Mouse (Mus musculus) megakaryocyte, adult 5-6 weeks (primary cell): ENCODE data around the gene Rnf31. TPM values are rescaled to one million over a fixed set of nuclear protein-coding genes. Genes with fewer than 3 reads are reported as not detected.

ENCODE experiments used
- ATAC-seq: 2 replicates; pipeline ENCODE4 v1.8.0; 2016; ENCODE audit warnings: mild to moderate bottlenecking, inconsistent platforms; ENCODE audit not compliant: poor library complexity, severe bottlenecking
- total RNA-seq, 2 experiments: library from RNA; stranded (forward) in 1 of 2; stranded (reverse) in 1 of 2; fragments of 153-499, 151-499 nt in 1 of 2; fragments of 221-1000, 200-1000 nt in 1 of 2; gene quantifications; 2 replicates each; pipeline versions ENCODE4 v1.2.3 to v1.2.4; 2015 to 2017

Gene Rnf31
- total RNA-seq, 2 experiments from 2014 or later, result 20.2 to 27.2 TPM

DNA sequence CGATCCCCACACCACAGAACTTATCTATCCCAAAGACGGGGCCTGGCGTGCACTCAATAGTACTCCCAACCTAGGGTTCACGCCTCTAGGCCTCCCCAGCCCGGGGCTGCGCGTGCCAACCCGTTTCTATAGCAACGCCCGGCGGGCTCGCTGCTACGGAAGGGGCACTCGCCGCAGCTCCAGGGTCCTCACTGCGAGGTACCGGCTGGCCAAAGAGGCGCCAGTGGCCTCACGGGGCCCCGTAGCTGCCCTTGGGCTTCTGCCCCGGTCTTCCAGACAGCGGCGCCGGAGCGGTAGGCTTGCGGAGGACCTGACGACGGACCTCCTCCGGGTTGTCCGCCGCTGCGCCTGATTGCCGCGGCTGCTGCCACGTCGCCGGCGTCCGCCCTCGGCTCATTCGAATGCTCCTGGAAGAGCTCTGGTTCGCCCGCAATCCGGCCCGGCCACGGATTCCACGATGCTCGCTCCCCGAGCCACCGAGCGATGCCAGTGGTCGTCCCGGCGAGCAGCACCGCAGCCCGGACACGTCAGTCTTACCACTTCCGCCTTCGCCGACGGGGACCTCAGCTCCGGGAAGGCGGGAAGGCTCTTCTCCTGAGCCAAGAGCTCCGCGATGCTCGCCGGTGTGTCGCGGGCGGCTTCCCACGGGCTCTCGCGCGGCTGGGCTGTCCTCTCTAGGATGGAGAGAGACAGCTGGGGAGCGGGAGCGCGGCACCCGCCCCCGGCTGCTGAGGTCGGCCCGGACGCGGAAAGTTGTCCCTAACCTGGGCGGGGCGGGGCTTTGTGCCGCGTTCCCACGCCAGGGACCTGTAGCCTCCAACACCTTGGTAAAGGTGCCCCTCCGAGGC is 51.8 kb downstream of the Rnf31 start, which contains the start of gene Tm9sf1:
TSS of gene Tm9sf1 (minus strand) at position 747 of the 848 bp plus-strand sequence.
- ATAC-seq, result peak; percentile 90

DNA sequence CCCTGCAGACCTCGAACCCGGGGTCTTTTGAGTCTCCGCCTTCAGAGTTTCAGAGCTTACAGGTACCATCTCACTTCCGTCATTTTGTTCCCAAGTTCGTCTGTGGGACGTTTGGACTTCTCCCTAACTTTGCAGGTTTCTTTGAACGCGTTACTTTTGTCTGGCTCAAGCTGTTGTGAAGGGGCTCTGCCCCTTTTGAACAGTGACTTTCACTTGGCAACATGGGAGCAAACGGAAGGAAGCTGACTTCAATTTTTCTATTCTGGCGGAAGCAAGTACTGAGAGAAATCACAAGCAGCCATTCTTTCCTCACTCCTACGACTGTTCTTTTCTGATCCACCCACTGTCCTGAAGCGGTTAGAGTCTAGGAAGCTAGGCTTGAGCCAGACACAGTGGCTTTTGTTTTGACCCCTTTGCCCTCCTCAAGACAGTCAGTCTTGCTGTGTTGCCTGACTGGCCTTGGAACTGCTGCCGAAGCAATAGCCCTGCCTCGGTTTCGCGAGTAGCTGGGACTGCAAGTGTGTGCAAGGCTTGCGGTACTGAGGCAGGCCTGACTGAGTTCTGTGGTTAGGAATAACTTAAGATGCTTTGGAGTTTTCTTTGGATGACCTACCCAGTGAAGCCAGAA is 52.9 kb downstream of the Rnf31 start:
- no peak for ATAC-seq

DNA sequence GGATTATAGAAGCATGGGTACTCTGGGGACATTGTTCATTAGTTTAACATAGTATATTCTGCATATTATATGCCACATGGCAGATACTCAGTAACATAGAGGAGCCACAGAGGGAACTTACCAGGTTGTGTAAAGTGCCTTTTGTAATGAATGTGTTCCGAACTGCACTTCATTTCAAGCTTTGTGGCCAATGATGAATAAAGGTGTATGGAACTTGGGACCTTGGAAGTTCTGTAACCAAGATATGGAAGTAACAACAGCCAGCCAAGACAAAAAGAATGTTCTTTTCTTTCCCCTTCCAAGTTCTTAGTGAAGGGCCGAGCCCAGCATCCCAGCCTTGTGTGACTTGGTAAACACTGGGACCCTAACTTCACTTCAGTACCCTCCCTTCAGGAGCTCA is 58.4 kb downstream of the Rnf31 start, which contains the start of gene Tssk4:
TSS of gene Tssk4 (plus strand) at position 301 of the 400 bp plus-strand sequence.
- no peak for ATAC-seq

DNA sequence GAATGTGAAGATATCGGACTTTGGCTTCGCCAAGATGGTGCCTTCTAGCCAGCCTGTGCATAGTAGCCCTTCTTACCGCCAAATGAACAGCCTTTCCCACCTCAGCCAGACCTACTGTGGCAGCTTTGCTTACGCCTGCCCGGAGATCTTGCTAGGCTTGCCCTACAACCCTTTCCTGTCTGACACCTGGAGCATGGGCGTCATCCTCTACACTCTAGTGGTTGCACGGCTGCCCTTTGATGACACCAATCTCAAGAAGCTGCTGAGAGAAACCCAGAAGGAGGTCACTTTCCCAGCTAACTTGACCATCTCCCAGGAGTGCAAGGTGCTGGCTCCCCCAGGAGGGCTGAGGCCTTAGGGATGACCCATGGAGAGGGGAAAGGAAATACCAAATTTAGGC is 60.0 kb downstream of the Rnf31 start:
- ATAC-seq, result no peak

Other genes starting within 250 kb of the Rnf31 start
Only the 30 nearest of the 31 such genes appear.
- 31.2 and 34.4 TPM in 2 replicates for gene Dhrs4, start 113.0 kb upstream of the Rnf31 start, total RNA-seq (2015)
- gene Dhrs4, start 113.0 kb upstream of the Rnf31 start, total RNA-seq (2017), result 43.1 and 47.6 TPM in 2 replicates
- gene Carmil3, start 101.1 kb upstream of the Rnf31 start, total RNA-seq (2015), result 0.16 and 1.5 TPM in 2 replicates
- gene Carmil3, start 101.1 kb upstream of the Rnf31 start, total RNA-seq (2017), result 0.15 TPM in 1 of 2 replicates, not detected in the other
- gene Cpne6, start 81.3 kb upstream of the Rnf31 start, total RNA-seq (2015), result not detected in 2 replicates
- gene Cpne6, start 81.3 kb upstream of the Rnf31 start, total RNA-seq (2017), result not detected in 2 replicates
- not detected in 2 replicates for gene Nrl, start 66.7 kb upstream of the Rnf31 start, total RNA-seq (2015)
- gene Nrl, start 66.7 kb upstream of the Rnf31 start, total RNA-seq (2017), result not detected in 2 replicates
- gene Pck2, start 51.4 kb upstream of the Rnf31 start, total RNA-seq (2015), result 11.7 and 16.0 TPM in 2 replicates
- gene Pck2, start 51.4 kb upstream of the Rnf31 start, total RNA-seq (2017), result 26.3 and 30.3 TPM in 2 replicates
- gene Dcaf11, start 31.7 kb upstream of the Rnf31 start, total RNA-seq (2015), result 41.6 and 47.3 TPM in 2 replicates
- gene Dcaf11, start 31.7 kb upstream of the Rnf31 start, total RNA-seq (2017), result 43.5 and 107 TPM in 2 replicates
- gene A730061H03Rik, start 31.3 kb upstream of the Rnf31 start, total RNA-seq (2015), result 2.1 and 4.1 TPM in 2 replicates
- gene A730061H03Rik, start 31.3 kb upstream of the Rnf31 start, total RNA-seq (2017), result 2.6 and 9.3 TPM in 2 replicates
- gene Fitm1, start 16.1 kb upstream of the Rnf31 start, total RNA-seq (2015), result 0.33 TPM in 1 of 2 replicates, not detected in the other
- gene Fitm1, start 16.1 kb upstream of the Rnf31 start, total RNA-seq (2017), result not detected in 2 replicates
- 707 and 794 TPM in 2 replicates for gene Psme1, start 13.6 kb upstream of the Rnf31 start, total RNA-seq (2015)
- gene Psme1, start 13.6 kb upstream of the Rnf31 start, total RNA-seq (2017), result 278 and 305 TPM in 2 replicates
- gene Emc9, start 6.4 kb upstream of the Rnf31 start, total RNA-seq (2015), result 11.2 and 15.9 TPM in 2 replicates
- 8.2 and 10.5 TPM in 2 replicates for gene Emc9, start 6.4 kb upstream of the Rnf31 start, total RNA-seq (2017)
- 420 and 439 TPM in 2 replicates for gene Psme2, start 595 bp upstream of the Rnf31 start, total RNA-seq (2015)
- gene Psme2, start 595 bp upstream of the Rnf31 start, total RNA-seq (2017), result 286 and 332 TPM in 2 replicates
- gene Irf9, start 11.9 kb downstream of the Rnf31 start, total RNA-seq (2015), result 69.7 and 70.9 TPM in 2 replicates
- gene Irf9, start 11.9 kb downstream of the Rnf31 start, total RNA-seq (2017), result 92.0 and 98.7 TPM in 2 replicates
- 0.42 and 2.2 TPM in 2 replicates for gene Rec8, start 26.3 kb downstream of the Rnf31 start, total RNA-seq (2015)
- 0.15 and 2.2 TPM in 2 replicates for gene Rec8, start 26.3 kb downstream of the Rnf31 start, total RNA-seq (2017)
- 8.8 and 11.4 TPM in 2 replicates for gene Ipo4, start 44.2 kb downstream of the Rnf31 start, total RNA-seq (2015)
- gene Ipo4, start 44.2 kb downstream of the Rnf31 start, total RNA-seq (2017), result 2.1 and 5.1 TPM in 2 replicates
- gene Gm49378, start 46.2 kb downstream of the Rnf31 start, total RNA-seq (2015), result 1.3 and 4.3 TPM in 2 replicates
- 0.84 and 1.7 TPM in 2 replicates for gene Gm49378, start 46.2 kb downstream of the Rnf31 start, total RNA-seq (2017)
- gene Tm9sf1, start 52.1 kb downstream of the Rnf31 start, total RNA-seq (2015), result 35.3 and 41.1 TPM in 2 replicates
- 50.8 and 53.5 TPM in 2 replicates for gene Tm9sf1, start 52.1 kb downstream of the Rnf31 start, total RNA-seq (2017)
- gene Tssk4, start 58.5 kb downstream of the Rnf31 start, total RNA-seq (2015), result 1.0 and 1.4 TPM in 2 replicates
- 0.26 and 0.89 TPM in 2 replicates for gene Tssk4, start 58.5 kb downstream of the Rnf31 start, total RNA-seq (2017)
- gene Mdp1, start 68.8 kb downstream of the Rnf31 start, total RNA-seq (2015), result 30.5 and 34.4 TPM in 2 replicates
- 27.0 and 28.3 TPM in 2 replicates for gene Mdp1, start 68.8 kb downstream of the Rnf31 start, total RNA-seq (2017)
- 24.0 and 24.8 TPM in 2 replicates for gene Gmpr2, start 80.2 kb downstream of the Rnf31 start, total RNA-seq (2015)
- gene Gmpr2, start 80.2 kb downstream of the Rnf31 start, total RNA-seq (2017), result 26.2 and 29.7 TPM in 2 replicates
- gene Nedd8, start 80.4 kb downstream of the Rnf31 start, total RNA-seq (2015), result 421 and 452 TPM in 2 replicates
- gene Nedd8, start 80.4 kb downstream of the Rnf31 start, total RNA-seq (2017), result 297 and 326 TPM in 2 replicates
- 24.2 and 27.2 TPM in 2 replicates for gene Tinf2, start 90.1 kb downstream of the Rnf31 start, total RNA-seq (2015)
- 25.1 and 39.8 TPM in 2 replicates for gene Tinf2, start 90.1 kb downstream of the Rnf31 start, total RNA-seq (2017)
- 1.6 and 1.7 TPM in 2 replicates for gene Tgm1, start 122.2 kb downstream of the Rnf31 start, total RNA-seq (2015)
- gene Tgm1, start 122.2 kb downstream of the Rnf31 start, total RNA-seq (2017), result 1.0 and 2.1 TPM in 2 replicates
- 10.0 and 12.5 TPM in 2 replicates for gene Rabggta, start 130.6 kb downstream of the Rnf31 start, total RNA-seq (2015)
- gene Rabggta, start 130.6 kb downstream of the Rnf31 start, total RNA-seq (2017), result 8.5 and 13.7 TPM in 2 replicates
- gene Dhrs1, start 154.0 kb downstream of the Rnf31 start, total RNA-seq (2015), result 112 and 121 TPM in 2 replicates
- 44.1 and 55.0 TPM in 2 replicates for gene Dhrs1, start 154.0 kb downstream of the Rnf31 start, total RNA-seq (2017)
- 10.4 and 12.2 TPM in 2 replicates for gene Nop9, start 154.0 kb downstream of the Rnf31 start, total RNA-seq (2015)
- 11.7 and 13.9 TPM in 2 replicates for gene Nop9, start 154.0 kb downstream of the Rnf31 start, total RNA-seq (2017)
- 0.27 and 1.5 TPM in 2 replicates for gene Cideb, start 166.8 kb downstream of the Rnf31 start, total RNA-seq (2015)
- 0.22 TPM in 1 of 2 replicates, not detected in the other for gene Cideb, start 166.8 kb downstream of the Rnf31 start, total RNA-seq (2017)
- gene Ltb4r2, start 169.7 kb downstream of the Rnf31 start, total RNA-seq (2015), result 0.16 and 0.21 TPM in 2 replicates
- 0.33 and 0.53 TPM in 2 replicates for gene Ltb4r2, start 169.7 kb downstream of the Rnf31 start, total RNA-seq (2017)
- gene Ltb4r1, start 174.3 kb downstream of the Rnf31 start, total RNA-seq (2015), result 41.4 and 46.4 TPM in 2 replicates
- 57.4 and 68.0 TPM in 2 replicates for gene Ltb4r1, start 174.3 kb downstream of the Rnf31 start, total RNA-seq (2017)
- not detected in 2 replicates for gene Adcy4, start 192.4 kb downstream of the Rnf31 start, total RNA-seq (2015)
- gene Adcy4, start 192.4 kb downstream of the Rnf31 start, total RNA-seq (2017), result 0.15 TPM in 1 of 2 replicates, not detected in the other
- 79.0 and 82.5 TPM in 2 replicates for gene Ripk3, start 197.2 kb downstream of the Rnf31 start, total RNA-seq (2015)
- 24.2 and 30.0 TPM in 2 replicates for gene Ripk3, start 197.2 kb downstream of the Rnf31 start, total RNA-seq (2017)